Mouse (Mus musculus) testis, postnatal 14 days (tissue): ENCODE measurements around the gene Rrh.
"Not testable (repeated sequence)": the region's sequence is repeated elsewhere in the genome, so short reads cannot be mapped to it uniquely, and the experiment has no call there.

Experiments
- DNase-seq: peaks from one replicate; pipeline ENCODE4 v3.0.0; 2021; ENCODE audit warnings: low spot score

Gene Rrh

DNA sequence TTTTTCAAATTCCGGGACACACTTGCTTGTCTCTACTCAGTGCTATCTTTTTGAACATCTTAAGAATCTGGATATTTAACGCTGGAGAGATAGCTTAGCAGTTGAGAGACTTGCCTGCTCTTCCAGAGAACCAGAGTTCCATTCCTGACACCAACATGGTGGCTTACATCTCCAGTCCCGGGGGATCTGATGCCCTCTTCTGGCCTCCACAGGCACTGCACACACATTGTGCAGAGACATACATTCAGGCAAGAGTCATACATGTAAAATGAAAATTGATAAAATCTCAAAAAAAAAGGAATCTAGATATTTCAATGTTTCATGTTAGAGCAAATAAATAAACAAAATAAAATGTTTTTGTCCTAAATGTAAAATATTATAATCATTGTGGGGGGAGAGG, 39.6 kb downstream of the Rrh start:
- DNase-seq: no peak

DNA sequence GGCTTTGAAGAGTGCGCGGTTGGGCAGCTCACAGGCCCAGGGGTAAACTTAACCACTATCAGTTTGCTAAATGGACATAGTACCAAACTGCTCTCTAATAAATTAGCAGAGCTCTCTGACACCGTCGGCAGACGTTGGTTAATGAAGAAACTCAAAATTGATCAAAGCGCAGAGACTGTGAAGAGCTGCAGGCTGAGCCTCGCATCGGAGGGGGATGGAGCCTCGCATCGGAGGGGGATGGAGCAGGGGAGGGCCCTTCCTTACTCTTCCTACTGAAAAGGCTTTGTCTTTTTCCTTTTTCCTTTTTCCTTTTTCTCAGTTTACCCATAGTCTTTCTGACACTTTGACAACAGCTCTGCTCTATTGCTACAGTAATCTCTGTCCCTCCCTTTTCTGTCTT, 41.0 kb downstream of the Rrh start:
- DNase-seq: no peak

DNA sequence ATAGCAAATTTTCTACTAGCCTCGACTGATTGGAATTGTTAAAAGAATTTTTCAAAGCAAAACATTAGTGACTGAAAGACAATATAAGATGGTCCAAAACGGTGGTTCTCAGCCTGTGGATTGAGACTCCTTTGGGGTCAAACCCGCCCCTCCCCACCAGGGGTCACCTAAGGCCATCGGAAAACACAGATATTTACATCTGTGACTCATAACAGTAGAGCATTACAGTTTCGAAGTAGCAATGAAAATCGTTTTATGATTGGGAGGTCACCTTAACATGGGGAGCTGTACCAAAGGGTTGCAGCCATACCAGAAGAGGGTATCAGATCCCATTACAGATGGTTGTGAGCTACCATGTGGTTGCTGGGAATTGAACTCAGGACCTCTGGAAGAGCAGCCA, 51.2 kb downstream of the Rrh start:
- DNase-seq: no peak

DNA sequence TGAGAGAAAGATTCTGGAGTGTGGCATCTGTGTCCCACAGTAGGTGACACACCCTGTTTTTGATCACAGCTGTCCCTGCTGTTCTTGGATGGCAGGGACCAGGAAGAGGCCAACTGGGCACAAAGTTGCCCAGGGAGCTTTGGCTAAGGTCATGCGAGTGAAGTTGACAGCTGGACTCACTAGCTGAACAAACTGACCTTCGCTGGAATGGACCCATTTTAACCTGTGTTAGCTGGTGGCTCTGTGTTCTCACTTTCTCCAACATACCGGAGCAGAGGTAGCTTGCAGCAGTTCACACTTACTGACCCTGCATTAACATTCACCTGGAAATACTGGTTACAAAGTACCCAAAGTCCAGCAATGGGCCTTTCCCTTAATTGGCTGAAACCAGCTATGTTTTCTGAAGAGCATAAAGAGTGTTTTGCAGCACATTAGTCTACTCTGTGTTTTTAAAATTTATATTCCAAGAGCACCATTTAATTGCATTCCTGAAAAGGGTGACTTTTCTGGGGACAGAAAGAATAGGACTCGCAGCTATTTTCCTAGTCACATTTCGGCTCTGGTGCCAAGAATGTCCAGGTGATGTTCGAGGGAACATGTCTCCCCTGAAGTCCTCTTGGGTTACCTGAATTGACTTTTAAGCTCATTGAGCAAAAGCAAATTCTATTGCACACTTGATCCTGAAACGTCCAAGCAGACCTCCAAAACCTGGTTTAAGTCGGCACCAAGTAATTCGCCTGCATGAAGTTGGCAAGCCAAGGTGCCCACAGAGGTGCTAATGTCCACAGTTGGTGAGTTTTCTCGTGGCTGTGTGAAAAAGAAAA, 55.2 kb downstream of the Rrh start:
- DNase-seq: no peak

DNA sequence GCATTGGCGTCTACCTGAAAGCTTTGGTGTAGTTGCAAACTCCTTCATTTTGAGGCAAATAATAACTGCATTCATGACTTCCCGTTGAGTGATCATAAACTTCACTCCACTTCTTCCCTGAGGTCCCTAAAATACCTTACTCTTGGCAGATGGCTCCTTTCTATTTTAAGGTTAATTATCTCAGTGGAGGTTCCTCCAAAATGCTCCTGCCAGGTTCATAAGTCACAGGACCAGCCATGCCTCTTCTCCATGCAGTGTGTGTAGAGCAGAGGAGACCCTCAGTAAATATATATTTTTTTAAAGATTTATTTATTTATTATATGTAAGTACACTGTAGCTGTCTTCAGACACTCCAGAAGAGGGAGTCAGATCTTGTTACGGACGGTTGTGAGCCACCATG, 56.3 kb downstream of the Rrh start:
- DNase-seq: no peak

DNA sequence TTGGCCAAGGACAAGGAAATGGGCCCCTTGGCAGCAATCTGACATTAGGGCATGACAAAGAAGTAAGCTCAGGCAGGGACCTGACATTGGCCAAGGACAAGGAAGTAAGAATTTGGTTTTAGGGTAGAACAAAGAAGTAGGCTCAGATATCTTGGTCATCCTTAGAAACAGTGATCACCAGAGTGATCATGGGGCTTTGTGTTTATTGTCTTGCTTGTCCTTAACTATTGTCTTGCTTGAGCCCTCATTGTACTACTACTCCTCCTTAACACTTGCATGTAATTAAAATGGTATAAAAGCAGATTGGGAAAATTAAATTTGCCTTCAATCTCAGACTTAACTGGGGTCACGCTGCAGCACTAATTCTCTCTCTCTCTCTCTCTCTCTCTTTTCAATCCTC, 64.8 kb downstream of the Rrh start:
- not testable (repeated sequence) for DNase-seq

DNA sequence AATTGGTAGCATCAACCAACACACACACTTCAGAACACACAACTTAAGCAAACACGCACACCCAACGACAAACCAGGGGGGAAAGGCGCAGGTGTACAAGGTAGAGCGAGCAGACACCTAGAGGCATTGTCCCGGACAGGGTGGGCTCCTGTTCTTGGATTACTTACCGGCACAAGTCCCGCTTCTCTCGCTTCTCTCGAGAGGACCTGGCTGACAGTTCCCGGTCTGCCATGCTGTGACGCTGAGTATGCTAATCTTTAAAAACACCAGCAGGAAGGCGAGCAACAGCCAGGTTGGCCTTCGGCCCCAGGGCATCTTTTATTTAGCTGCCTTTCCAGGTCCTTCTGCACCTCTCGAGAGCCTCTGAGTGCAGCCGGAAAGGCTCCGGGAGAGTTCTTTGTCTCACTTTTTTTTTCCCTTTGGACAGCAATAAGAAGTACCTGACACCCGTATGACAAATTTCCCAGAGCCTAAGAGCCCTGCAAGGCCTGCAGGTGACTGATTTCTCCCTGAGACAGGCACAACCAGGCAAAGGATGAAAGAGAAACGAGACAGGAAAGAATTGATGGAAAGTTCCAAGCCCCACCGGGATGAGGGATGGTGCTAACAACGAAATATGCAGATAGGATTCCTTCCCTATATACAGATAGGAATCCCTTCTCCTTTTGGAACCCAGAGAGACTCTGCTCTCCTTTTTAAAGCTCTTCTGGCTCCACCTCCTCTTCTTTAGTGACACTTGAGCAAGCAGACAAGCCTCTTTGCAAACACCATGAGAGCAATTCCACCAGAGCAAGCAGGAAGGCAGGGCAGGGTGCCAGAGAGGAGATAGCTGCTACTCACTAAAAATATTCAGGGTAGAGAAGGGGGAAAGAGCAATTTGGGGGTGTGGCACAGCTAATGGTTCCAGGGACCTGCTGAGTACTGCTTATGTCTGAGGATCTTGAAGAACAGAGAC, 67.5 kb downstream of the Rrh start, which contains the start of gene Egf:
Gene Egf (minus strand): TSS at position 667 of the 955 bp plus-strand sequence.
- DNase-seq: no peak
